Mouse (Mus musculus): ENCODE data around the gene Sh3d19. TPM values are rescaled to one million over a fixed set of nuclear protein-coding genes. Genes with fewer than 3 reads are reported as not detected.

Gene Sh3d19
- total RNA-seq, 1 experiment from 2014 or later: 3.9 TPM

DNA sequence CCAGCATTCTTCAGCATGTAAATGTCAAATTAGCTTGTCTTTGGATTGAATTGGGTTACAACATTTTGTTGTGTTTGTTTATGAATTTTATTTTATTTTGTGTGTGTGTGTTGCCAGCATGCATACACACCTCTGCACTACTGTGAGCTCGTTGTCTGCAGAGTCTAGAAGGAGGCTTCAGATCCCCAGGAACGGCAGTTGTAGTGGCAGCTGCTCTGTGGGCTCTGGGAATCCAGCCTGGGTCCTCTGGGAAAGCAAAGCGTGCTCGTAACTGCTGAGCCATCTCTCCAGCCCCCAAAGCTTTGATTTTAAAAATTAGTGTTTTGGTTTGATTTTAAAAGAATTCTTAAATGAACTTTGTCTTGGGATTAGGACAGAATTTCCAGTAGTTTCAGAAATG is 50.7 kb downstream of the Sh3d19 start:
- no peak for ATAC-seq (replicated peaks; ENCODE audit: low read depth, poor library complexity, severe bottlenecking)

DNA sequence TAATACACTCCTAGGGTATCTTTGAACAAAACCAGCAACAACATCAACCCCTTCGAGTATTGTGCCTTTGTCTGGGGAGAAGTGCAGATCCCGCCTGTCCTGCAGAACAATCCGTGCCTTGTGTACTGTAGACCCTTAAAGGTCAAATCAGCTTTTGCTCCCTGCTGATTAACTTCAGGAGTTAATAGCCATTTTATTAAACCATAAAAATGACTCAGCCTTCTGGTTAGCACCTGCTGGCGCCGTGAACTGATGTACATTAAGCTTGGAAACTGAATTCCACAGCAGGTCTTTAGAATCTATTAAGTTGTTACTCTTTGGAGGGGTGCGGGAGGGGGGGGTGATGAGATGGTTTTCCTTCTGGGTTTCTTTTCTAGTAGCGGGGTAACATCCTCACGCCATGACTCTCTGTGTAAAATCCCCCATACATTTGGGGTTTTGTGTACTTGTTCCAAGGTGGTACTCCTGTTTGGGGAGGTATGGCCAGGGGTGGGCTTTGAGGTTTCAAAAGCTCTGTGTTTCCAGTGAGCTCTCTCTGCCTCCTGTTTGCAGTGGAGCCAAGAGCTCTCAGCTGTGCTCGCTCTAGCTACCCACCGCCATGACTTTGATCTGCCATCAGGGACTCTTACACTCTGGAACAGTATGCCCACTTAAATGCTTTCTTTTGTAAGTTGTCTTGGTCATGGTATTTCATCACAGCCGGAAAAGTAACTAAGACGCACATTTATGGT is 53.3 kb downstream of the Sh3d19 start:
- ATAC-seq (replicated peaks; ENCODE audit: low read depth, poor library complexity, severe bottlenecking): no peak

DNA sequence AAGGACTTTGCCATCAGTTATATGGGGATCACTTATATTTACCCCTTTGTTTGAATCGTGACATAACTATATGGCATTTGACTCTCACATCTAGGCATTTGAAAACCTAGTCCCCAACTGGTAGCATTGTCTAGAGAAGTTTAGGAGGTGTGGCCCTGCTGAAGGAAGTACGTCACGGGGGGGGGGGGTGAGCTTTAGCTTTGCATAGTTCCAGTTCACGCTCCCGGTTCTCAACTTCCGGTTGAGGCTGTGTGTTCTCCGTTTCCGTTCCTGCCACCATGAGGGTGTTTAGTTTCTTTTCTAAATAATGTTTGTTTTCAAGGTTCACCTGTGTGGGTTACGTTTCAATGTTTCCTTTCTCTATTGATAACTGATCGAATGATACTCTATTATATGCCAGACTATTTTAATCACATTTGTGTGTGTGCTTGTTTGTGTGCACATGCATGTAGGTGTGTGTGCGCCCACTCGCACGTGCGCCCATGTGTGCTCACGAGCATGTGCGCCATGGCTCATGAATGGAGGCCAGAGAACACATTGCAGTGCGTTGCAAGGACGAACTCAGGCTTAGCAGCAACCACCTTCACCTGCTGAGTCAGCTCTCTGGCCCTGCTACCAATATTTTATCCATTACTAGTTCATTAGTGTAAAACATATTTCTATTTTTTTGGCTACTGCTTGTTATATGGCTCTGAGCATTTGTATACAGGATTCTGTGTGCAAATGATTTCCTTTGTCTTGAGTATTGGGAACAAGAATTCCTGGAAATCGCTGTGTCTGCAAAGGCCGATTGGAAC is 54.6 kb downstream of the Sh3d19 start:
- no peak for ATAC-seq (replicated peaks; ENCODE audit: low read depth, poor library complexity, severe bottlenecking)

DNA sequence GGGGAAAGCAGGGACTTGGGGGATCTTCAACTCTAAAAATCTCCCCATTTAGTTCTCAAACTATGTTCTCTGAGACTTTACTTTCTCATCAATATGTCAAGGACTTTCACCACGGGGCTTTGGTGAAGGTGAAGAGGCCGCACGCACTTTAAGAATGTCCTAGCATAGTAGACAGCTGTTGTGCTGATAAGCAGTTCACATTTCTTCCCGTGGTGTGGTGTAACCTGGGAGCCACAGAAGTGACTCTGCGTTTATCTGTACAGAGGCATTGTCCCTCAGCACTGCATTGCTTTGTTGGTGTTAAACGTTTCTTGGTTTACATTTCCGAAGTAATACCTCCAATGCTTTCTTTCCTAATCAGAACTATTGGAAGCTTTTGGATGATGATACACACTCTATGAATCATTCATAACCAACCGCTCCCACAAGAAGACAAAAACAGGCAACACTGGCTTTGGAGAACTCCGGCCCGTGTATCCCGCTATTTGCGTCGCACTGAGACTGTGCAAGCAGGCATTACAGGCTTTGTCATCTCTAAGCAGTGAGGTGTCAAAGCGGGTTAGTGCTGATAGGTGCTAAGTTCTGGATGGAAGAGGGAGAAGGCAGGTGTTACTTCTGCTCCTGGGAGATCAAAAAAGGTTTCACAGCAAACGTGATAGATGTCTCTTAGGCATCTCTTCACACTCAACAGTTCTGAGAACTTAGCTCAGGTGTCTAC is 57.9 kb downstream of the Sh3d19 start:
- no peak for ATAC-seq (replicated peaks; ENCODE audit: low read depth, poor library complexity, severe bottlenecking)

- no peak for ATAC-seq (replicated peaks; ENCODE audit: low read depth, poor library complexity, severe bottlenecking)
Measured at GRCm38 (mm10) chr3:86030566-86030965, 59.7 kb downstream of the Sh3d19 start.

DNA sequence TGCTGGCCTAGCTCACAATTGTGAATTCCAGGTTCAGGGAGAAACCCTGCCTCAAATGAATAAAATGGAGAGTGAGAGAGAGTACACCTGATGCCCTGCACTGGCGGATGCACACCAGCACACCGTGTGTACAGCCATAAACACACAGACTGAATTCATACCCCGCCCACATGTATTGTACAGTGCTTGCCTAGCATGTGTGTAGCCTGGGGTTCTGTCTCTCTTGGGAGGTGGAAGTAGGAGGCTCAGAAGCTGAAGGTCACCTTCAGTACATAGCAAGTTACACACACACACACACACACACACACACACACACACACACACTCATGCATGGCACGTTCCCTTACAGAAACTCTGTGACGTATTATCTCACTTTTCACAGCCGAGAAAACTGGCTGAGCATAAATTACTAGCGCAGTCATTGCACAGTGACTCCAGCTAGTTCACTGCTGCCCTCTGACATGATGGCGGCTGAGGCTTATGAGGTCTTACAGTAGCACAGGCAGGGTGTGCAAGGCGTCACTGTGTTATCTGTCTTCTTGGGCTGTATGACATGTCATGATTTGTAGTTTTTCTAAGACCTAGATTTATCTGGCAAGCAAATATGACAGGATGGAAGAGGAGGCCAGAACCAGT is 62.7 kb downstream of the Sh3d19 start:
- ATAC-seq (replicated peaks; ENCODE audit: low read depth, poor library complexity, severe bottlenecking): no peak

DNA sequence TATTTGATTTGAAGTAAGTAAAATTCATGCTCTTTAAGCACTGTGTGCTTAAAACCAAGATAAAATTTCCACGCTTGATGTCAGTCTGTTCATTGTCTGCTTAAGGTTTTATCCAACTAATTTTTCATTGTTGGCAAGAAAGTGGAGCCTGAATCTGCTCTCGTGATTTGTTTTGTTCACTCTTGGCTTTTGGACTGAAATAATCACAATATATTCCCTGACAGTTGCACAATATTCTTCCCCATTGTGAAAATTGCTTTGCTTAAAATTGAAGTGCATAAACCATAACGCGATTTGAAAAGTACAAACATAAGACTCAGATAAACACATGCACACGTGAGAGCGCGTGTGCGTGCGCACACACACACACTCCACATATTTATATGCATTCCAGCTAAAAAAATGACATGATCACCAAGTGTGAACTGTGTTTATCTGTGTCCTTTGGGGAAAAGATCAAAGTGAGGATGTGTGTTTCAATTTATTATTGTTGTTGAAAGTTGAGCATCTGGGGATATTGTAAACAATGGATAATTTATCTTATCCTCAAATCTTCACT is 67.1 kb downstream of the Sh3d19 start:
- no peak for ATAC-seq (replicated peaks; ENCODE audit: low read depth, poor library complexity, severe bottlenecking)

DNA sequence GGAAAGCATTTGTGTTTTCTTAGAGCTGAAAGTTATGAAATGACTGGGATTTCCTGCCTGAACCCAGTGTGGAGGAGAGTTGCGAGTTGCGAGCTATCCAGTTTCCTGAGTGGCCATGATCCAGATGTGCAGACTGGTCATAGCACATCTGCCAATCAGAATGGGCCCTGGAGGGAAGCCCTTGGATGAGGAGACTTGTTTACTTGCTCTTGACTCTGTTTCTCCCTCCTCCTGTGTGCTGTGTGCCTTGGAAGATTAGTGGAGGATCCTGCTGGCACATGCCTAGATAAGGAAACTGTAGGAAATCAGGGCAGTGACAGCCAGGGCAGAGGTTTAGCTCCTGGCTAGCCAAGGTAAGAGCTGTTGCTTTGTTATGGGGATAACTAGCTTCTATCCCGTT is 67.7 kb downstream of the Sh3d19 start:
- no peak for ATAC-seq (replicated peaks; ENCODE audit: low read depth, poor library complexity, severe bottlenecking)

- no peak for ATAC-seq (replicated peaks; ENCODE audit: low read depth, poor library complexity, severe bottlenecking)
Measured at GRCm38 (mm10) chr3:86040286-86041201, 69.6 kb downstream of the Sh3d19 start.

DNA sequence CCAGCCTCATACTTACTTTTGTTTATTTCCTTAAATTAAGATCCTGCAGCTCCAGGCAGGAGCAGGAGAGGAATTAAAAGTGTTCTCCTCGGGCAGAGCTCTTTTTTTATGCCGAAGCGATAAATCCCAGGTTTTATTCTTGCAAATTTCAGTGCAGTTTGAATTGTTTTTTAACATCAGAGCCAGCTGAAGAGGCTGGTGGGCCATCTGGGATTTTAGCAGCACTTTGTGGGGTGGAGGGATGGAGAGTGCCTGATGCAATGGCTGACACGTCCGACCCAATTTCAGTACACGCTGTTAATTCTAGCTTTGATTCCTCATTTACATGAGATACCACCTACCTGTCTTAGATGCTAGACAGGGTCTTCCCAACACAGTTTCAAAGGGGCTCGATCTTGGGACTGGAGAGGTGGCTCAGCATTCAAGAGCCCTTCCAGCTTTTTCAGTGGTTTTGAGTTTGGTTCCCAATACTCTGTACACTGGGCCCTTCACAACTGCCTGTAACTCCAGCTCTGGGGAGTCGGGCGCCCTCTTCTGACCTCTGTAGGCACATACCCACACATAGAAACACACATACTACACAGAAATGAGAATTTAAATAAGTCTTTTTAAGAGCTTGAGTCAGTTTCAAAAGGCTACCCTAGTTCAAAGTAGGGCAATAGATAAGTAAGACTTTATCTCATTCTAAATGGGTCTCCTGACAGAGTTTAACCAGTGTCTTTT is 76.9 kb downstream of the Sh3d19 start:
- no peak for ATAC-seq (replicated peaks; ENCODE audit: low read depth, poor library complexity, severe bottlenecking)

DNA sequence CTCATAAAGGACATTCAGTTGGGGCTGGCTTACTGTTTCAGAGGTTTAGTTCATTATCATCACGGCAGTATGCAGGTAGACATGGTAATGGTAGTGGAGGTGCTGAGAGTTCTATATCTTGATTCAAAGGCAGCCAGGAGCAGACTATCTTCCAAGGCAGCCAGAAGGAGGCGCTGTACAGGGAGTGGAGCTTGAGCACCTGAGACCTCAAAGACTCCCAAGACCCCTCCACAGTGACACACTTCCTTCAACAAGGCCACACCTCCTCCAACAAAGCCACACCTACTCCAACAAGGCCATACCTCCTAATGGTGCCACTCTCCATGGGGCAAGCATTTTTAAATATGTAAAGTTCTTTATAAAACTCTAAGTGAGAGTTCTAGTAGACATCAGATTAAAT is 78.1 kb downstream of the Sh3d19 start:
- no peak for ATAC-seq (replicated peaks; ENCODE audit: low read depth, poor library complexity, severe bottlenecking)

DNA sequence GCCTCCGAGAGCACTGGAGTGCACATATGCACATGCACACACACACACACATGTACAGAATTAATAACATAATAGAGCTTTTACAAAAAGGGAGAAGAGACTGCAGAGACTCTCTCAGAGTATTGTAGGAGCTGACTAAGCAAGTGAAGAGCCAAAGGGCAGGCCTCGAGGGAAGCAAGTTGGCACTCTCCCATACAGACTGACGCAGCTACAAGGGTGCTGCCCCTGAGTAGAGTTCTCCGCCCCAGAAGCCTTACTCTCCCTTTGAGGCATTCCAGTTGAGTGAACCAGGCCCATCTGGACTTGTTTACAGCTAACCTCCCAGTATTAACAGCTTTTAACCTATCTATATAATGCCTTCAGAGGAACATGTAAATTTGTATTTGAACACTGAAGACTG is 85.8 kb downstream of the Sh3d19 start:
- ATAC-seq (replicated peaks; ENCODE audit: low read depth, poor library complexity, severe bottlenecking): no peak

DNA sequence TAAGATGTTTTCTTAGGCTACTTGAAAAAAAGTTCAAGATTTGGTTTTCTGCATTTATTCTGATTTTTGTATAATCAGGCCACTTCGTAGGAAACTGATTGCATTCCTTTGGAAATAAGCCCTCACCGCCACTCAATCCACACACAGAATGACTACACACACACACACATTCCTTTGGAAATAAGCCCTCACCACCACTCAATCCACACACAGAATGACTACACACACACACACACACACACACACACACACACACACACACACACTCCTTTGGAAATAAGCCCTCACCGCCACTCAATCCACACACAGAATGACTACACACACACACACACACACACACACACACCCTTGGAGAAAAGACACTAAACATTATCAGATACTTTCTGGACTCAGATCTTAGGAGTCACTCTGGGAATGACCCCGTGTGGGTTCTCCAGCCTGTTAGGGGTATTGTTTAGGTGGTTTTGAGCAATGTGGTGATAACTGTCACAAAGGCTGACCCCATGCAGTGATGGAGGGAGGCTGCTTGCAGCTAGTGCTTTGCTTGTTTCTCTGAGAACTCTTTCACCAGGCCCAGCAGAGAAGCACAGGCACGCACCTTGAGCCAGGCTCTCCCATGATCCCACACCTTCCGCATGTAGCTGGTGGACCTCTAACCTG is 86.7 kb downstream of the Sh3d19 start:
- no peak for ATAC-seq (replicated peaks; ENCODE audit: low read depth, poor library complexity, severe bottlenecking)

GRCm38 (mm10) chr3:86069646-86070250 is 98.8 kb downstream of the Sh3d19 start:
- ATAC-seq (replicated peaks; ENCODE audit: low read depth, poor library complexity, severe bottlenecking): peak; percentile 72

GRCm38 (mm10) chr3:86070799-86071198 is 99.9 kb downstream of the Sh3d19 start:
- no peak for ATAC-seq (replicated peaks; ENCODE audit: low read depth, poor library complexity, severe bottlenecking)

GRCm38 (mm10) chr3:86072066-86072465 is 101.2 kb downstream of the Sh3d19 start:
- ATAC-seq (replicated peaks; ENCODE audit: low read depth, poor library complexity, severe bottlenecking): no peak

GRCm38 (mm10) chr3:86072889-86073288 is 102.0 kb downstream of the Sh3d19 start:
- no peak for ATAC-seq (replicated peaks; ENCODE audit: low read depth, poor library complexity, severe bottlenecking)

DNA sequence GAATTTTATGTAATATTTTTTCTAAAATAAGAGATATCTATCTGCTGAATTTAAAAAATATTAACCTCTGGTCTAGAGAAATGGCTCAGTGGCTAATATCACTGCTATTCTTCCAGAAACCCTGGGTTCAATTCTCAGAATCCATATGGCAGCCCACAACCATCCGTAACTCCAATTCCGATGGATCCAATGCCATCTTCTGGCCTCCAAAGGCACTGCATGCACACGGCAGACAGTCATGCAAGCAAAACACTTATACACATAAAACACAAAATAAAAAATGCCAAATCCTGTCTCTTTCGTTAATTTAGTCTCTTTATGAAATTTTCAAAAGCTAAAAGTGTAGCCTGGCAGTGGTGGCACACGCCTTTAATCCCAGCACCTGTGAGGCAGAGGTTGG is 104.7 kb downstream of the Sh3d19 start:
- no peak for ATAC-seq (replicated peaks; ENCODE audit: low read depth, poor library complexity, severe bottlenecking)

Measured in common myeloid progenitor, adult 5-6 weeks (primary cell).